Mouse (Mus musculus) megakaryocyte, adult 5-6 weeks (primary cell): ENCODE results near the gene Tpcn2. TPM values are rescaled to one million over a fixed set of nuclear protein-coding genes. Genes with fewer than 3 reads are reported as not detected.

Experiments
- ATAC-seq: 2 replicates; pipeline ENCODE4 v1.8.0; 2016; ENCODE audit warnings: mild to moderate bottlenecking, inconsistent platforms; ENCODE audit not compliant: poor library complexity, severe bottlenecking
- total RNA-seq, 2 experiments: library from RNA; stranded (forward) in 1 of 2; stranded (reverse) in 1 of 2; fragments of 153-499, 151-499 nt in 1 of 2; fragments of 221-1000, 200-1000 nt in 1 of 2; gene quantifications; 2 replicates each; pipeline versions ENCODE4 v1.2.3 to v1.2.4; 2015 to 2017

Tpcn2 gene
- 7.9 and 8.6 TPM in 2 replicates for total RNA-seq (2015)
- total RNA-seq (2017), result 6.7 and 7.5 TPM in 2 replicates

GRCm38 (mm10) chr7:145283487-145284187, at the start of gene Tpcn2:
Gene Tpcn2 (minus strand): TSS chr7:145284011.
- ATAC-seq, result peak; percentile 89

DNA sequence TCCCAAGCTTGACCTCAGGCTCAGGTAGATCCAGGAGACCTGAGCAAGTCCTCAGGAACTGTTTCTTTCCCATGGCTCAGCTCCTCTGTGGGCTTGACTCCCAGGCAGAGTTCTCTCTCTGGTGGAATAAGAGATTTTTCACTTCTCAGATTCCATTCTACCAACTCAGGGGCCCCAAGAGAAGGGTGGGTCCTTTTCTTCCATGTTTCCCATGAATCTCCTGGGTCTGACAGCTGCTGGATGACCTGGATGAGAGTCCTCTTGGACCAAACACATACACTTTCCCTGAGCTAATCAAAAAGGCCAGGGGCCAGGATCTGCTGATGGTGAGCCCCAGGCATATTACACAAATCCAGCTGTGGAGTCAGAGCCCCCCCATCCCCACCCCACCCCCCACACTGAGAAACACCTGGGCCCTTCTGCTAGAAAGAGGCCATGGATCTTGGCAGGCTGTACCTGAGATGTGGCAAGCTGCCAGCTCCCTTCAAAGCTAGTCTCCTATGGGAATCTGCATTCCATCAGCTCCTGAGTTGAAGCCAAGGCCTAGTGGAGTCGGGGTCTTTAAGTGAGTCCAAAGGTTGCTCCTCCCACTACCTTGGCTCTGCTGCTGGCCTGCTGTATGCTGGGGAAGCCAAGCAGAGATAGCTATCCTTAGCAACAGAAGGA, 48.7 kb upstream of the Tpcn2 start:
- no peak for ATAC-seq

DNA sequence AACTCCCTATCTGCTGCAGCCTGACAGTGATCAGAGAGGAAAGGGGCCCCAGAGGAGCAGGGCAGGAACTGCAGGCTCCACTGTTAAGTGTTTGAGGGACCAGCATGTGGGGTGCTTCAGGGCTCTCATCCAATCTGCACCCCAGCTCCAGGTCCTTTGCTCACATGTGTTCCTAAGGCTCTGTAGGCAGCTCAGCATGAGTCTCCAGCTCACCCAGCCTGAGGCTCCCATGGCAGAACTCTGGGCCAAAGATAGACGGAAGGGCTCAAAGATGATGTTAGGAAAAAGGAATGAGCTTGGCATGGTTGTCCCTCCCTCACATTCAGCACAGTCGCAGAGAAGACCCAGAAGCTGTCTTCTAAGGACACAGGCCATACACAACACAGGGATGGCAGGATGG, 46.8 kb upstream of the Tpcn2 start:
- ATAC-seq, result no peak

- no peak for ATAC-seq
Observed at GRCm38 (mm10) chr7:145329982-145330381, 46.2 kb upstream of the Tpcn2 start.

DNA sequence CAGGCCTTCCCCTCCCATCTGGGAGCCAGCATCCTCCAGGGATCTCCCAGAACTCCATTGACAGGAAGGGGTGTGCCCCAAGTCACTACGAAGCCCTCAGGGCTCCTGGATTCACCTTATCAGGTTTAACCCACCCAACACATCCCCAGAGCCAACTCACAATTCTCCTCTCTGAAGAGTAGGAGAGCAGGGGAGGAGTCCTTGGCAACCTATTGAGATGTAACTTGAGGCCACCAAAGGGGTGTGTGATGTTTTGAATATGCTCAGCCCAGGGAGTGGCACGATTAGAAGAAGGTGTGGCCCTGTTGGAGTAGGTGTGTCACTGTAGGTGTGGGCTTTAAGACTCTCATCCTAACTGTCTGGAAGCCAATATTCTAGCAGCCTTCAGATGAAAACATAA, 41.9 kb upstream of the Tpcn2 start:
- no peak for ATAC-seq

- ATAC-seq, result no peak
Observed at GRCm38 (mm10) chr7:145323607-145324006, 39.8 kb upstream of the Tpcn2 start.

DNA sequence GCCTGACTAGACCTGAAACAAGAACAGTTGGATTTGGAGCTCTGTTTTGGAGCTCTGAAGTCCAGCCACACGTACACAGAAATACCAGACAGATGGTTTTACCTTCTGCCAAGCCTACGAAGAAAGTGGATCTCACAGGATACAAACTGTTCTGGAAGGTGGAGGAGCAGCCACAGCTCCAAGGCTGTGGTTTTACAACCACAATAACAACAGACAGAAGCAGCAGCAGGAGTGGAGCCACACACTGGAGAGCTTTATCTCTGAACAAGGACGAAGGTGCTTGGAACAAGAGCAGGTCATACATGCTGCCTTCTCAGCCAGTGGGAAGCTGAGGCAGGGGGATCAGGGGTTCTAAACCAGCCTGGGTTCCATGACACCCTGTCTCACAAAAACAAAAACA, 35.7 kb upstream of the Tpcn2 start:
- no peak for ATAC-seq

DNA sequence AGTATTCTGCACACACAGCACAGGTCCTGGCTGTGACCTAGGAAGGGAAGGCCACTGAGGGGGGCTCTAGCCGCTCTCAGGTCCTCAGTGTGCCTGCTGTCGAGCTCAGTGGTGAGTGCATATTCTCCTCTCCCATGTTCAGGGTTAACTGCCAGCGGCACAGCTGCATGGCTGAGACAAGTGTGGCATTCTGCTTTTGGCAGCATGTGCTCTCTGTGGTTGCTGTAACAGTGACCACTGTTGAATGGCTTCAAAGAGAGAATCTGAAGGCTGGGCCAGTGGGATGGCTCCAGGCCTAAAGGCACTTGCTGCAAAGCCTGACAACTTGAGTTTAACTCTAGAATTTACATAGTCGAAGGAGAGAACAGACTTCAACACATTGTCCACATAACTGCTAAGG, 33.7 kb upstream of the Tpcn2 start:
- no peak for ATAC-seq

DNA sequence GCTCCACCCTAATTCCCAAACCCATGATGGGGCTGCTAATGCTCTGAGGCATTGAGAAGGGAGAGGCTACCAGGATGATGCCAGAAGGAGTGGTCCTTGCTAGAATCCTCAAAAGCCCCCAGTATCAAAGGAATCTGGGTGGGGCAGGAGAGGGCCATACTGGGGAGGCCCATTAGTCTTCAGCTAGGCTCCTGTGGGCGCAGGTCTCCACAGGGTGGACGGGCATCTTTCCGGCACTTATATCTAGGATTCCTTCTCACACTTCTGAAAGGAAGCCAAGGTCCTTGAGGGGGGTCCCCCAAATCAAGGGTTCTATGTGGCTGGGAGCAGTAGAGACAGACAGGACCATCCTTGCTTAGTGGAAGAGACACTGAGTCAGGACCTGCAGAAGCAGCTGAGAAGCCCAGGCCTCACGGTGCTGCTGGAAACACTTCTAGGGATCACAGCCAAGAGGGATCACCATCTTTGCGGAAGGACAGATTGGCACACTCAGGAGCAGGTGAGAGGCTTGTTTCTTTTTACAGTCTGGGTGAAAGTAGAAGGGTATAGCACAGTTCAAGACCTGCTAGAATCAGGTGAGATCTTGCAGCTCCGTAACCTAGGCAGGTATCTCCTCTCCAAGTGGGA, 31.1 kb upstream of the Tpcn2 start, which contains the start of gene Mrgprd:
Gene Mrgprd, plus strand, starts transcription at position 51 of the 627 bp plus-strand sequence.
- no peak for ATAC-seq

DNA sequence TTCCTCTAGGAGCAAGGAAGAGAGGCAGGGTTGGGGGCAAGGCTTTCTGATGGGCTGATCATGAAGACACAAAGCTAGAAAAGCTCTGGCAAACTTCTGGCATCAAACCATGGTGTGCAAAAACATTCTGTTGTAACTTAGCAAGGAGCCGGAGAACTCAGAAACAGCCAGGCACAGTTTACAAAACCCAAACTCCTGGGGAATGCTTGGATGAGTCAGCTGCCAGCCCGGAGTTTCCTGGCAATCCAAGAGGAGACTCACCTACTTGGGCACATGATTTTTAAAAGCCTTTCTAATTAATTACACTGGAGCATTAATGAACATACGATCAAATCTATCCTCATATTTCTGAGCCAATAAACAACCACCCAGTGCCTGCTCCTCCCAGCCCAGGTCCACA, 28.3 kb upstream of the Tpcn2 start:
- no peak for ATAC-seq

DNA sequence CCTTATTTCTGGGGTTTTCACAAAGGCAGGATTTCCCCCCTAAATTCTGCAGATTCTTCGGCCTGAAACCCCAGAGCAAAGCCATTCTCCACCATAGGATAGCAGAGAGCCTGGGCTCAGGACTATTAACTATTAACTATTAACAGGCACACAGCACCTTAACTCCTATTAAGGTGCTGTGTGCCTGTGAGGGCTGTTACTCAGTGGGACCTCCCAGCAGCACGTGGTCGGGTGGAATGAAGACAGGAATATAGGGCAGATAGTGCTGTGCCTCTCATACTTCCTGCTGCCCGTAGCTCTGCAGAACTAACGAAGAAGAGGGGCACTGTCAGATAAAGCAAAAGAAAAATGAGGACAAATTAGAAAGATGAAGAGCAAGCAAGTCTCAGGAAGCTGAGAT, 26.7 kb upstream of the Tpcn2 start:
- ATAC-seq, result no peak

- ATAC-seq, result no peak
Observed at GRCm38 (mm10) chr7:145309877-145310276, 26.1 kb upstream of the Tpcn2 start.

- ATAC-seq, result no peak
Observed at GRCm38 (mm10) chr7:145308866-145309265, 25.1 kb upstream of the Tpcn2 start.

- ATAC-seq, result no peak
Observed at GRCm38 (mm10) chr7:145308061-145308675, 24.4 kb upstream of the Tpcn2 start.

GRCm38 (mm10) chr7:145307636-145308035, 23.8 kb upstream of the Tpcn2 start:
- no peak for ATAC-seq

GRCm38 (mm10) chr7:145304153-145304552, 20.3 kb upstream of the Tpcn2 start:
- ATAC-seq, result no peak

DNA sequence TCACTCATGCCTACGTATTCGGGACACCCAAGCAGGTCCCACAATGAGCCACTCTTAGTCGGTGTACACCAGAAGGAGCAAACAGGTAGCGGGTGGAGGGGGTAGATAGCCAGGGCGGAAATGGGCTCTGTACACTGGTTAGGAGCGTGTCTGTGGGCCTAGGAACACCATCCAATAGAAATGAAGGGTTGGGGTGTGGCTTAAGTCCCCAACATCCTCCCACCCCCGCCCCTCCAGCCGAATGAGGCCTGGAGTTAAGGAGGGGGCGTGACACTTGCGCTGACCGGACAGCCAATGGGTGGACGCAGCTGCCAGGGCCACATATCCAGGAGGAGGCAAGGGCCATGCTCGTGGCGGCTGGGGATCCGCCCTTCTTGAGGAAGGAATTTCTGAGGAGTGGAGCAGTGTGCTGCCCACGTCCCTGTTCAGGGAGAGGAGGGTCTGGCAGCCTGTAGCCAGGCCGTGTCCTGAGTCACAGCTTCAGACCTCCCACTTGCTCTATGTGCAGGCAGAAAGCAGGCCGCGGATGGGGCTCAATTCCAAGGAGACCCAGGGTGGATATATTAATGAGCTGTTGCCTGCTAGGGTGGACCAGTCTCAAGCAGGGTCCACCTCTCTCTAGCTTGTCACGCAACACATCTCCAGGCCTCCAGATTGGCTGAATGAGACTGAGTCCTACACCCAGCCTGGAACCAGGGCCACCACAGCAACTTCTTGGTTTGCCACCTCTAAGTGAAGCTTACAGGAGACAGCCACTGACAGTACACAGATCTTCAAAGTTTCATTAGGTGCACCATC, 18.9 kb upstream of the Tpcn2 start:
- 0 out of 2 replicates have a peak, but pooled peaks have one; percentile 16 for ATAC-seq

DNA sequence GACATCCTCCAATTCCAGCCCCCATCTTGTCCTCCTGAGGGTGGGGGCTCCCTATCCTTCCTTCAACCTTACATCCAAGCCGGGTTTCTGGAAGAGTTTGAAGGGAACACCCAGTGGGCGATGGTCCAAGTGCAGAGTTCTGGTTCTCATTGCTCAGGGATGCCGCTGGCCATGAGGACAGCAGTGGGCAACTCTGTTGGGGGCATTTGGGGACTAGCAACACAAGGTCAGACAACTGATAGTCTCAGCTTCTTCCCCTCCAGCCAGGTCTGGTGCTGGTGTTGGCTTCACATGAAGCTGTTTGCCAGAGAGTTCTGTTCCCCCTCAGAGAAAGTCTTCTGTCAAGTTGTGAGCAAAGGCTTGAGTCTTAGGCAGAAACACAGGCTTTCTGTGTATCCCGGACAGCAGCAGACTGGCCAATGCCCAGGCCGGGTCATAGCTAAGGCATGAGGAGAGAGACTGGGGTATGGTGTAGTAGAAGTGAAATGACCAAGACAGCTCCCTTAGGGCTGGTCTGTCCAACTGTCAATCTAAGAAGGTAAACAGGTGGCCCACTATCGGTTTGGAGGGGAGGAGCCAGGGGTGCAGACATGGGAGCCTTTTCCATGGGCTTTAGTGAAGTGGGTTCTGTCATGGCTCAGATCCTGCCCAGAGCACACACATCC, 17.7 kb upstream of the Tpcn2 start:
- no peak for ATAC-seq

- ATAC-seq, result no peak
Observed at GRCm38 (mm10) chr7:145301008-145301340, 17.2 kb upstream of the Tpcn2 start.

DNA sequence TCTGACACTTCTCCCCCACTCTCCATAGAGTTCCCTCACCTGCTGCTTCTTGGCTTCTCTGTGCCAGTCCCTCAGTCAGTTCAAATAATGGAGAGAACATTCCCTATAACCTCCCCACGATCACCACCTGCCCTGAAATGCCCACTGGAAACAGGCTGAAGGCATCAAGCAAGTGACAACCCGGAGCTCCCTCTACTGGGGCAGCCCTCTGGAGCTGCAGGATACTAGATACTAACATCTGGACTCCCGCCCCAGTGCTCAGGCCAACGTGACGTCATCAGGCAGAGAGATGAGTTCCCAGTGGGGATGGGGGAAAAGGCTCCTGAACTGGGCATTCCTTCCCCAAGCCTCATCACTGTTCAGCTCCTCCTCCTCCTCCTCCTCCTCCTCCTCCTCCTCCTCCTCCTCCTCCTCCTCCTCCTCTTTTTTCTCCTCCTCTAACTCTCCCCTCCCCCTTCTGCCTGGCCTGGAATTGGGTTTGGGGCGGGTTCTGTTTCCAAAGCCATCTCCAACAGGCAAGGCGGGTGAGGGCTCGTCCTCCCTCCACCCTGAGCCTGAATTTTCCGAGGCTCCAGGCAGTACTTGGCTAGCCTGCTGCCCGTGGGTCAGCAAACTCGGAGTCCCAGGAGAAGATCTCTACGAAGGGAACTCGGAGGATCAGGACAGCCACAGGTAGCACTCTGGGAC, 16.7 kb upstream of the Tpcn2 start, which contains the start of gene Mrgprf:
Gene Mrgprf, plus strand, starts transcription at position 508 of the 687 bp plus-strand sequence.
- no peak for ATAC-seq
